Comparison of ENCODE assay signal across 12 mouse cellular contexts in genomic region chr14:48664001-48664810, GRCm38 (mm10). TPM values are rescaled to one million over a fixed set of nuclear protein-coding genes. Genes with fewer than 3 reads are reported as not detected.
DNase-seq lines count a peak whose midpoint lies in the region; ATAC-seq lines count a peak whose summit lies in the region.
"Had no signal": no experiment of that assay in that cellular context is flagged by ENCODE, and none has a peak within 500 bp of the region (broad histone marks: within the 10 kb centered on the region; RNA-seq: fewer than 3 reads in every experiment).

No protein-coding gene starts in this region.

- H3K9me3 ChIP-seq in heart, embryonic 14.5 days (ENCODE audit: control insufficient read depth, low read length): no peaks in the 10 kb centered on the region
- H3K9me3 ChIP-seq in forebrain, embryonic 13.5 days (replicated peaks): no peaks in the 10 kb centered on the region
- H3K9me3 ChIP-seq in limb, embryonic 10.5 days (replicated peaks): no peaks in the 10 kb centered on the region
- H3K9me3 ChIP-seq: neural tube, embryonic 13.5 days had no signal

- H3K9ac ChIP-seq in heart, embryonic 14.5 days (ENCODE audit: low read length): no peak overlapping the region
- peak overlapping the region; percentile 69 for H3K9ac ChIP-seq in forebrain, embryonic 13.5 days
- H3K9ac ChIP-seq: neural tube, embryonic 13.5 days had no signal

- H3K4me3 ChIP-seq in heart, embryonic 14.5 days (ENCODE audit: control insufficient read depth in 1 of 2, insufficient read depth in 1 of 2, low read depth in 1 of 2, low read length in 2 of 2): no peak overlapping the region
- H3K4me3 ChIP-seq in brown adipose tissue, adult 24 weeks (ENCODE audit: insufficient read depth, low read depth, low read length): peak overlapping the region; percentile 14; the same call in 1 of the 2 replicates
- H3K4me3 ChIP-seq in forebrain, embryonic 13.5 days: peak overlapping the region; percentile 44
- peak overlapping the region; percentile 36; the same call in 1 of the 2 replicates for H3K4me3 ChIP-seq in limb, embryonic 10.5 days
- H3K4me3 ChIP-seq: neural tube, embryonic 13.5 days had no signal

- ATAC-seq in heart, embryonic 14.5 days (ENCODE audit: insufficient number of reproducible peaks, insufficient read depth, low FRiP score, low read depth): no peak
- no peak for ATAC-seq in forebrain, embryonic 13.5 days
- ATAC-seq: CD4-positive, CD25-positive, alpha-beta regulatory T cell, adult 4 months had no signal

- no peaks in the 10 kb centered on the region for H3K36me3 ChIP-seq in heart, embryonic 14.5 days (ENCODE audit: control insufficient read depth, insufficient read depth, low read length)
- H3K36me3 ChIP-seq in forebrain, embryonic 13.5 days (ENCODE audit: poor library complexity, severe bottlenecking): no peaks in the 10 kb centered on the region
- no peaks in the 10 kb centered on the region for H3K36me3 ChIP-seq in limb, embryonic 10.5 days
- H3K36me3 ChIP-seq: neural tube, embryonic 13.5 days had no signal

- H3K4me2 ChIP-seq in heart, embryonic 14.5 days (ENCODE audit: low read length): peak overlapping the region; percentile 25; the same call in 1 of the 2 replicates
- H3K4me2 ChIP-seq in forebrain, embryonic 13.5 days: peak overlapping the region; percentile 53
- H3K4me2 ChIP-seq: neural tube, embryonic 13.5 days had no signal

- DNase-seq in heart, adult 8-10 months (ENCODE audit: low spot score): no peak
- DNase-seq in limb, embryonic 10.5 days (ENCODE audit: low spot score): no peak
- no peak for DNase-seq in kidney, adult 9 months
- DNase-seq in kidney, postnatal 4 days: no peak
- DNase-seq in frontal cortex, postnatal 10 days (ENCODE audit: low spot score in 2 of 2): no peak

- WGBS in heart, embryonic 14.5 days: 2% methylated on average over 14 of the region's 14 CpGs
- 1% methylated on average over 14 of the region's 14 CpGs for WGBS in forebrain, embryonic 13.5 days
- WGBS in limb, embryonic 10.5 days: 2% methylated on average over 14 of the region's 14 CpGs

- H3K4me1 ChIP-seq in heart, embryonic 14.5 days (ENCODE audit: control insufficient read depth in 2 of 2, insufficient read depth in 2 of 2, low read length in 2 of 2): peaks cover 2 to 9% of the 10 kb centered on the region in 2 experiments; a peak in 2 of 4 replicates
- no peaks in the 10 kb centered on the region for H3K4me1 ChIP-seq in brown adipose tissue, adult 24 weeks (ENCODE audit: control insufficient read depth, insufficient read depth, insufficient read length, low read length)
- peaks cover 66% of the 10 kb centered on the region for H3K4me1 ChIP-seq in forebrain, embryonic 13.5 days
- H3K4me1 ChIP-seq in limb, embryonic 10.5 days: peaks cover 38% of the 10 kb centered on the region

- H3K27ac ChIP-seq in heart, embryonic 14.5 days (replicated peaks in 1 of 2; ENCODE audit: control insufficient read depth in 1 of 2, insufficient read depth in 1 of 2, low read depth in 2 of 2, low read length in 2 of 2): no peak overlapping the region
- no peak overlapping the region for H3K27ac ChIP-seq in brown adipose tissue, adult 24 weeks (replicated peaks; ENCODE audit: low read depth, low read length)
- no peak overlapping the region for H3K27ac ChIP-seq in forebrain, embryonic 13.5 days
- H3K27ac ChIP-seq in limb, embryonic 10.5 days: no peak overlapping the region
- H3K27ac ChIP-seq: neural tube, embryonic 13.5 days had no signal

- peaks cover 96% of the 10 kb centered on the region for H3K27me3 ChIP-seq in heart, embryonic 14.5 days (ENCODE audit: control insufficient read depth, insufficient read depth, low read length)
- peaks cover 88% of the 10 kb centered on the region for H3K27me3 ChIP-seq in forebrain, embryonic 13.5 days
- H3K27me3 ChIP-seq in limb, embryonic 10.5 days (ENCODE audit: low read depth, poor library complexity, severe bottlenecking): peaks cover 100% of the 10 kb centered on the region

RNA-seq across cellular contexts. Expression of gene Otx2, which starts 9.4 kb away (rescaled TPM):
- not detected in 2 replicates for polyA plus RNA-seq in heart, embryonic 14.5 days (2014; fragmentation: Nextera tagmentation; extraction: Ambion mirVana)
- total RNA-seq in heart, adult 8-10 months (2022): under 1 TPM in 1 of 4 experiments, not detected in 3; 0.19 TPM
- polyA plus RNA-seq in brown adipose tissue, adult 24 weeks (2012; ENCODE audit: insufficient read depth, insufficient read length, missing spikeins): not detected in 2 replicates
- polyA plus RNA-seq in forebrain, embryonic 13.5 days (2015; fragmentation: Nextera tagmentation; extraction: Ambion mirVana): 24.9 and 36.8 TPM in 2 replicates
- 0.06 TPM in 1 of 2 replicates, not detected in the other for polyA plus RNA-seq in limb, embryonic 10.5 days (2016; fragmentation: Nextera tagmentation; extraction: Ambion mirVana)
- polyA plus RNA-seq: CD4-positive, CD25-positive, alpha-beta regulatory T cell, adult 4 months; intestine, embryonic 14.5 days; lung, embryonic 16.5 days; neural tube, embryonic 13.5 days had no signal

Comparison
In these comparisons a context has a peak if more than half of its experiments do, and no peak if none do; other contexts are left out.
1. H3K4me3 ChIP-seq: peak in brown adipose tissue, adult 24 weeks (single experiment), forebrain, embryonic 13.5 days (single experiment) and limb, embryonic 10.5 days (single experiment); none in heart, embryonic 14.5 days (0 of 2).
2. RNA of gene Otx2, which starts 9.4 kb away (polyA plus RNA-seq): 24.9 to 36.8 TPM in forebrain, embryonic 13.5 days; 0.06 TPM in limb, embryonic 10.5 days, not detected in heart, embryonic 14.5 days and not detected in brown adipose tissue, adult 24 weeks; every median in the first group is over 10 times any median in the second.